Mouse (Mus musculus) midbrain, embryonic 14.5 days (tissue): ENCODE measurements around the gene Aknad1. TPM values are rescaled to one million over a fixed set of nuclear protein-coding genes. Genes with fewer than 3 reads are reported as not detected.

ENCODE experiments used
- polyA plus RNA-seq: library from polyadenylated mRNA; unstranded; fragments of >200 nt; fragmentation: Nextera tagmentation; extraction: Ambion mirVana; gene quantifications from 2 replicates; pipeline ENCODE4 v1.2.1, GENCODE M21; 2014

Aknad1 gene
- polyA plus RNA-seq, 1 experiment from 2014 or later, result not detected

Other genes starting within 250 kb of the Aknad1 start
- gene 1700013F07Rik, start 205.5 kb upstream of the Aknad1 start, polyA plus RNA-seq, result 1.6 and 1.9 TPM in 2 replicates
- 18.8 and 21.8 TPM in 2 replicates for gene 5330417C22Rik, start 203.1 kb upstream of the Aknad1 start, polyA plus RNA-seq
- gene Tmem167b, start 177.2 kb upstream of the Aknad1 start, polyA plus RNA-seq, result 45.5 and 63.0 TPM in 2 replicates
- 63.4 and 63.6 TPM in 2 replicates for gene Taf13, start 168.0 kb upstream of the Aknad1 start, polyA plus RNA-seq
- 83.3 and 123 TPM in 2 replicates for gene Wdr47, start 148.4 kb upstream of the Aknad1 start, polyA plus RNA-seq
- gene Clcc1, start 85.7 kb upstream of the Aknad1 start, polyA plus RNA-seq, result 36.2 and 49.1 TPM in 2 replicates
- gene Gpsm2, start 17.3 kb upstream of the Aknad1 start, polyA plus RNA-seq, result 13.1 and 31.3 TPM in 2 replicates
- gene Stxbp3, start 100.9 kb downstream of the Aknad1 start, polyA plus RNA-seq, result 12.4 and 16.0 TPM in 2 replicates
- not detected in 2 replicates for gene Fndc7, start 150.3 kb downstream of the Aknad1 start, polyA plus RNA-seq
- gene Prpf38b, start 172.1 kb downstream of the Aknad1 start, polyA plus RNA-seq, result 44.0 and 51.5 TPM in 2 replicates
- gene Henmt1, start 200.2 kb downstream of the Aknad1 start, polyA plus RNA-seq, result 1.0 and 2.9 TPM in 2 replicates
- 2.0 TPM in 1 of 2 replicates, not detected in the other for gene Gm9857, start 200.8 kb downstream of the Aknad1 start, polyA plus RNA-seq